Mouse (Mus musculus) colon, adult 2 months (tissue): ENCODE data around the gene Atf7ip. TPM values are rescaled to one million over a fixed set of nuclear protein-coding genes. Genes with fewer than 3 reads are reported as not detected.

Experiments
- polyA plus RNA-seq: library from polyadenylated mRNA; depleted of rRNA; stranded (reverse); fragments of >200 nt; gene quantifications from 2 replicates; pipeline ENCODE4 v1.2.3, GENCODE M21; 2012; rRNA removed

Gene Atf7ip
- 13.8 and 15.7 TPM in 2 replicates for polyA plus RNA-seq

DNA sequence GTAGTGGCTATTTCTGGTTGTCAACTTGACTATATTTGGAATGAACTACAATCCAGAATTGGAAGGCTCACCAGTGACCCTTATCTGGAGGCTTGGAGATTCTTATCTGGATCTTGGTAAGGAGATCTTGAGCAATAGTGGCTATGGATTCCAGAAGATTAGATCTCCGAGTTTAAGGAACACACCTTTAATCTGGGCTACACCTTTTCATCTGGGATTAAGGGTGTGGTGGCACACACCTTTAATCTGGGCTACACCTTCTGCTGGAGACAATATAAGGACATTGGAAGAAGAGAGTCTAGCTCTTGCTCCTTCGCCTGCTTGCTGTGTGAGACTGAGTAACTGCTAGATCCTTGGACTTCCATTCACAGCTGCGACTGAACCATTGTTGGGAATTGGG, at the start of gene Atf7ip:
Gene Atf7ip, plus strand, starts transcription at position 301 of the 400 bp plus-strand sequence.

Other genes starting within 250 kb of the Atf7ip start
- 0.09 TPM in 1 of 2 replicates, not detected in the other for gene Gm8994, start 178.6 kb upstream of the Atf7ip start, polyA plus RNA-seq
- gene E330021D16Rik, start 90.6 kb upstream of the Atf7ip start, polyA plus RNA-seq, result not detected in 2 replicates
- 41.7 and 49.9 TPM in 2 replicates for gene Plbd1, start 155.8 kb downstream of the Atf7ip start, polyA plus RNA-seq